Mouse (Mus musculus) ES-E14 (cell line): ENCODE measurements around the gene Gpbp1. TPM values are rescaled to one million over a fixed set of nuclear protein-coding genes. Genes with fewer than 3 reads are reported as not detected.

Source experiments
- DNase-seq: peaks from one replicate; pipeline ENCODE4 v3.0.0-alpha.2; 2013; ENCODE audit warnings: low read depth, low spot score
- H3K27ac ChIP-seq: 2 replicates; pipeline ENCODE4 v1.5.1; 2012; ENCODE audit warnings: low read depth, mild to moderate bottlenecking, low read length, moderate library complexity, mixed read lengths; ENCODE audit not compliant: poor library complexity, insufficient read depth, severe bottlenecking
- H3K36me3 ChIP-seq: 2 replicates; pipeline ENCODE4 v1.6.1; 2012; ENCODE audit warnings: mild to moderate bottlenecking, low read length, moderate library complexity, mixed read lengths; ENCODE audit not compliant: control insufficient read depth, poor library complexity, insufficient read depth, severe bottlenecking
- H3K4me1 ChIP-seq, 2 experiments: fragments of 150-350 bp in 1 of 2; sonication (generic) in 1 of 2; 2 replicates each; pipeline ENCODE4 v1.6.1; 2012; ENCODE audit warnings: low read length in 2 of 2, mild to moderate bottlenecking in 1 of 2, mixed read lengths in 1 of 2; ENCODE audit not compliant: control insufficient read depth in 2 of 2, insufficient read depth in 2 of 2, poor library complexity in 1 of 2
- H3K4me3 ChIP-seq, 2 experiments: fragments of 150-350 bp in 1 of 2; sonication (generic) in 1 of 2; 2 replicates each; pipeline ENCODE4 v1.5.1; 2012; ENCODE audit warnings: low read length in 2 of 2, low read depth in 1 of 2, mild to moderate bottlenecking in 1 of 2, mixed read lengths in 1 of 2; ENCODE audit not compliant: insufficient read depth in 1 of 2, poor library complexity in 1 of 2, severe bottlenecking in 1 of 2
- H3K9ac ChIP-seq: 2 replicates; pipeline ENCODE4 v1.6.1; 2012; ENCODE audit warnings: low read depth, mild to moderate bottlenecking, low read length, mixed read lengths; ENCODE audit not compliant: poor library complexity, insufficient read depth, severe bottlenecking
- H3K9me3 ChIP-seq: fragments of 150-350 bp; sonication (generic); 2 replicates; pipeline ENCODE4 v1.6.1; 2012; ENCODE audit warnings: low read depth, mild to moderate bottlenecking, low read length; ENCODE audit not compliant: control insufficient read depth, insufficient read depth
- CHD2 ChIP-seq: IDR thresholded peaks from 2 replicates; pipeline ENCODE4 v1.6.1; 2014; ENCODE audit warnings: mild to moderate bottlenecking, low read depth, low read length, inconsistent platforms
- HCFC1 ChIP-seq: IDR thresholded peaks from 2 replicates; pipeline ENCODE4 v1.6.1; 2012; ENCODE audit warnings: low read length, inconsistent platforms, borderline replicate concordance; ENCODE audit not compliant: insufficient read depth
- MAFK ChIP-seq: IDR thresholded peaks from 2 replicates; pipeline ENCODE4 v1.6.1; 2014; ENCODE audit warnings: mild to moderate bottlenecking, low read depth, low read length, inconsistent platforms; ENCODE audit not compliant: insufficient read depth
- ZC3H11A ChIP-seq: IDR thresholded peaks from 2 replicates; pipeline ENCODE4 v1.6.1; 2012; ENCODE audit warnings: low read depth, mild to moderate bottlenecking, inconsistent platforms, low read length, borderline replicate concordance
- ZNF384 ChIP-seq: IDR thresholded peaks from 2 replicates; pipeline ENCODE4 v1.6.1; 2012; ENCODE audit warnings: low read depth, low read length, inconsistent platforms
- in situ Hi-C, 2 experiments: fragments of 600-800 bp; cut with MboI; formaldehyde crosslinking; loops; one replicate each; pipeline ENCODE4 v1.15.1; 2025; ENCODE audit warnings: low sequenced_read_pairs in 2 of 2, inconsistent platforms in 1 of 2; ENCODE audit not compliant: unreplicated experiment in 2 of 2
- total RNA-seq: library from RNA; depleted of rRNA; stranded (reverse); fragments of 300-350 nt; gene quantifications from 2 replicates; pipeline ENCODE4 v1.2.3, GENCODE M21; 2012

The Gpbp1 gene
- total RNA-seq, 1 experiment, result 74.6 TPM

DNA sequence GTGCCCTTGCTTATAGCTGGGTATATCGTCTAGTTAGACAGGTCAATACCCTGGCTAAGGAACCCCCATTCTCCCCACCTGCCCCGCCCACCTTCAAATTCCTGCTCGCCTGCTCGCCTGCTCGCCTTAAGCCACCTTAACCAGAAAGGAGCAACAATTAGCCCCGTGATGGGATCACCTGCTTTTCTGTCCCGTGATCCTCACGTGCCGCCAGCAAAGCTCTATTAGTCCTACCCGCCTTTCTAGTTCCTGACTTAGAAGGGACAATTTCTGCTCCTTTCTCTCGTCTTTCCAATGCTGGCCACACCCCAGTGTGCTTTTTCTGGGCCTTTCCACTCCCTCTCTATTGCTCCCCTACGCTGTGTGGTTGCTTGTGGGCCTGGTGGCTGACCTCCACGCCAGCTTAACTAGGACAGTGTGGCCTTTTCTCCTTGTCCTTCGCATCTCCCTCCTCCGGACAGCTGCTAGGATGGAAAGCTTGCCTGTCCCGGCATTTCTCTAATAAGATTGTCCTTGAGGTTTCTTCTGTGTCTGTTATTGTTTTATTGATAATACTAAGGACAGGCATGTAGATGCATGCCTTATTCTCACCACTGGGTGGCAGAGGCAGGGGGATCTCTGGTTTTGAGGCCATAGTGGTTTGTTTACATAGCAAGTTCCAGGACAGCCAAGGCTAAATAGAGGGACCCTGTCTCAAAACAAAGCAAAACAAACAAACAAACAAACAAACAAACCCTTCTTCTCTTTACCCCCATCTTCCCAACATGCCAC lies 42.5 kb upstream of the Gpbp1 start:
- no peaks in the 10 kb centered on the region for H3K36me3 ChIP-seq
- H3K4me3 ChIP-seq, result no peak overlapping the region
- H3K27ac ChIP-seq, result peak overlapping the region; percentile 1; the same call in 1 of the 2 replicates
- in situ Hi-C loops, result loop anchor here in 1 of 2 experiments (25.0 kb wide), 1 partner anchor 205 kb away; no protein-coding TSS in a partner anchor
- H3K4me1 ChIP-seq, result peaks cover 2 to 5% of the 10 kb centered on the region in 2 experiments; a peak in 2 of 4 replicates
- H3K9me3 ChIP-seq, result 0 out of 2 replicates have a peak, but pooled peaks cover 3% of the 10 kb centered on the region
- TF ChIP-seq HCFC1 (no peak), ZC3H11A (no peak), CHD2 (no peak), MAFK (no peak), ZNF384 (no peak)
- H3K9ac ChIP-seq, result peak overlapping the region; percentile 38; the same call in 1 of the 2 replicates
- no peak for DNase-seq

DNA sequence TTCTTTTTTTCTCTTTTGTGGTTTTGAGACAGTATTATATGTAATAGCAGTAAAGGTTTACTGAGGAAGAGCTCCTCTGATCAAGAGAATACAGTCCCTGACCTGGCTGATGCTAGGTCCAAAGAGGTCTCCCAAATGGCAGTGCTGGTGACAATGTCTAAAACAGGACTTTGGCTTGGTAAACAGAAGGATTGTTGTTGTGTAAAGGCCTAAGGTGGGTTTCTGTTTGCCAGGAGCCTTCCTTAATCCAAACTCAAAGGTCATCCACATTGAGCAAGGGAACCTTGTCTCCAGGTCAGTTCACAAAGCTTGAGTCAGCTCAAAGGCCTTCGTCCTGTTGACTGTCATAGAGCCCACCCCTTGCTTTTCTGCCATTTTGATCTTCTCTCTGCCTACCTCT lies 41.8 kb upstream of the Gpbp1 start:
- no peak overlapping the region for H3K9ac ChIP-seq
- no peak overlapping the region for H3K4me3 ChIP-seq
- DNase-seq, result no peak
- in situ Hi-C loops, result loop anchor here in 1 of 2 experiments (25.0 kb wide), 1 partner anchor 206 kb away; no protein-coding TSS in a partner anchor
- H3K4me1 ChIP-seq, result peaks cover 0 to 4% of the 10 kb centered on the region in 2 experiments; a peak in 1 of 4 replicates
- TF ChIP-seq CHD2 (no peak), MAFK (no peak), ZC3H11A (no peak), ZNF384 (no peak), HCFC1 (no peak)
- 0 out of 2 replicates have a peak, but pooled peaks cover 3% of the 10 kb centered on the region for H3K9me3 ChIP-seq
- no peak overlapping the region for H3K27ac ChIP-seq
- H3K36me3 ChIP-seq, result no peaks in the 10 kb centered on the region

DNA sequence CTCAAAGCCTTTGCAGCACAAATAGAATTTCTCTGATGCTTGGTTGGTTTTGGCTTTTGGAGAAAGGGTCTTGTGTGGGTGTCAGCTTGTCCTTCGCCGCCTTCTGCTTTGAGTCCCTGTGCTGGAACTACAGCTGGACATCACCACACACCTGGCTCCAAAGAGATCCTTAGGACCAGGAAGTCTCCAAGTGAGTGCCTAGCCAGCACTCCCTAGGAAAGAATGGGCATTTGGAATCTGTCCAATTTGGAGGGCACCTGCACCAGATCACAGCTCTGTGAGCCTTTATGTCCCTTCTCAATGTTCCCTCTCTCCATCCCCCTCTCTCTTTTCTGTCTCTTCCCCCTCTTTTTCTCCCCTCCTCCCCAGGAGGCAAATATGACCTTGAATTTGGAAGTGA lies 34.4 kb upstream of the Gpbp1 start:
- no peak for DNase-seq
- Histone ChIP-seq H3K4me1 (no peaks in the 10 kb centered on the region), H3K36me3 (no peaks in the 10 kb centered on the region), H3K4me3 (no peak overlapping the region), H3K9me3 (no peaks in the 10 kb centered on the region), H3K27ac (no peak overlapping the region), H3K9ac (no peak overlapping the region)
- in situ Hi-C loops, result no loop called here
- TF ChIP-seq CHD2 (no peak), ZNF384 (no peak), HCFC1 (no peak)

DNA sequence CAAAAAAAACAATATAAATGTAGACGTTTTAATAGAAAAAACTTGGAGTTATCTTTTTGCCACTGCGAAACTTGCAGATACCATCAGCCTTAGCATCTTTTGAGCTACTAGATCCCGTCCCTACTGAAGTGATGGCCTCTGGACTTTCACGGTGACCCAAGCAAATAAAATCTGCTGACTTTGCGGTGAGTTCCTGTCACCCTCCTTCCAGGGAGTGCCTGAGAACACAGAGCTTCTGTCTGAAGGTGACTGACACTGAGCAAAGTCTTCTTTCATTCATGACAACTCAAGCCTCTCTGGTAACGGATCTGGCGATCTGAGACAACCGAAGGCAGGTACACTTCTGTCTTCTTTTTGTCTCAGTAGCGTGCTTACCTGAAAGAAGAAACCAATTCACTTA lies 32.4 kb upstream of the Gpbp1 start:
- Histone ChIP-seq H3K9ac (no peak overlapping the region), H3K4me3 (no peak overlapping the region), H3K4me1 (no peaks in the 10 kb centered on the region; a peak in 1 of 4 replicates), H3K9me3 (no peaks in the 10 kb centered on the region), H3K27ac (no peak overlapping the region), H3K36me3 (no peaks in the 10 kb centered on the region)
- TF ChIP-seq MAFK (no peak), ZNF384 (no peak), HCFC1 (no peak), CHD2 (no peak), ZC3H11A (no peak)
- DNase-seq, result no peak
- in situ Hi-C loops, result no loop called here
